Mouse (Mus musculus) embryo, embryonic 9.5 days (tissue): ENCODE results near the gene Nrxn1.

Source experiments
- DNase-seq: peaks from one replicate; pipeline ENCODE4 v3.0.0-alpha.2; 2017; ENCODE audit errors: extremely low spot score

The Nrxn1 gene

DNA sequence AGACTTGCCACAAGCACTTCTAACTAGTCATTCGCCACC lies at the start of gene Nrxn1:
Gene Nrxn1, minus strand, starts transcription at position 30 of the 39 bp plus-strand sequence.
- no peak for DNase-seq

DNA sequence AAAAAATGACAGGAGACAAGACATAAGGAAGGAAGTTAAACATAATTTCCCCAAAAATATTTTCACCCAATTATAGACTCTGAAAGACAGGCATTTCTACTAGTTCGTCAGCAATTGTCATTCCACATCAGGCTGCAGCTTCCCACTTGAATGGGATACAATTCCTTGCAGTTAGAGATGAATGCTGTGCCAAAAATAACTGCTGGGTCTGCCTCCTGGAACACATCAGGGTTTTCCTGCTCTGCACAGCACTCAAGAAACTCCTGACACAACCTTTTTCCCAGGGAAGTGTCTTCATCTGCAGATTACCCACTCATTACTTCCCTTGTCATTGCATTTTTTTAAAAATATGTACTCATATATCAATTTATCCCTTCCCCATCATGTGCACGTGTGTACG lies 44.0 kb upstream of the Nrxn1 start:
- no peak for DNase-seq

DNA sequence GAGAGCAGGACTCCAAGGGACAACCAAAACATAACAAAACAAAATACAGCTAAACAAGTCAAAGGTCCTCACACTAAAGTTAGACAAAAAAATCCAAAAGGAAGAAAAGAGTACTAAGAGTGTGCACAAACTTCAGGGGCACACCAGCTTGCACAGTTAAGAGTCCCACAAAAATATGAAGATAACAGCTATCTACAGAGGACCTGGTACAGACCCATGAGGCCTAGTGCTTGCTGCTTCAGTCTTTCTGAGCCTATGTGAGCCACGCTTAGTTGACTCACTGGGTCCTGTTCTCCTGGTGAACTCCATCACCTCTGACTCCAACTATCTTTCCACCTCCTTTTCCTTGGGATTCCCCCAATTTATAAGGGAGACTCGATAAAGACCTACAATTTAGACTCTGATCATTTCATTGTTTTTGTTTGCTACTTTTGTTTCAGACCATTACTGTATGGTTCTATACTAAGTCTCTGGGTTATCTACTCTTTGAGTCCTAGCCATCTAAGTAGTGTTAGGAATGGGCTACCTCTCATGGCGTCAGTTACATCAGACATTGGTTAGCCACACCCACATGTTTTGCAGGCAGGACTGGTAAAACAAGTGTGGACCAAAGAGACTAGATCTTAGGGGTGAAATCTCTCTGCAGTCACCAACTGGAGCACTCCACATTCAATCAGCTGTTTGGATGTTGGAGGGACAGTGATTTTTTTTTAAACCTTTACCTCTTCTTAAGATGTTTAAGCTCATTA lies 20.2 kb upstream of the Nrxn1 start:
- no peak for DNase-seq

DNA sequence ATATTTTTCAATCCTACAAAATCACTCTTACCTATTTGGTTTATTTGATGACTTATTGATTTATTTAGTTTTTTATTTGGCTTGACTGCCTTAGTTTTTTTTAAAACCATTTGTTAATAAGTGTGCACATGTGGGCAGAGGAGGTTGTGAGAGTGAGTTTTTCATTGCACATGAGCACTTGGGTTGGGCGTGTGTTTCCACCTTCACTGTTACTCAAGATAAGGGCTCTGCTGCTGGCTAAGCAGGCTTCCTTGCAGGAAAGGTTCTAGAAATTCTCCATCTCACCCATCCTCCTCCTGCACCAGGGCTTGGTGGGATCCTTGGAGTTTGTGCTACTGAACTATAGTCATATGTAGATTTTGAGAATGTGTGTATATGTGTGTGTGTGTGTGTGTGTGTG lies 19.2 kb upstream of the Nrxn1 start:
- DNase-seq = no peak

DNA sequence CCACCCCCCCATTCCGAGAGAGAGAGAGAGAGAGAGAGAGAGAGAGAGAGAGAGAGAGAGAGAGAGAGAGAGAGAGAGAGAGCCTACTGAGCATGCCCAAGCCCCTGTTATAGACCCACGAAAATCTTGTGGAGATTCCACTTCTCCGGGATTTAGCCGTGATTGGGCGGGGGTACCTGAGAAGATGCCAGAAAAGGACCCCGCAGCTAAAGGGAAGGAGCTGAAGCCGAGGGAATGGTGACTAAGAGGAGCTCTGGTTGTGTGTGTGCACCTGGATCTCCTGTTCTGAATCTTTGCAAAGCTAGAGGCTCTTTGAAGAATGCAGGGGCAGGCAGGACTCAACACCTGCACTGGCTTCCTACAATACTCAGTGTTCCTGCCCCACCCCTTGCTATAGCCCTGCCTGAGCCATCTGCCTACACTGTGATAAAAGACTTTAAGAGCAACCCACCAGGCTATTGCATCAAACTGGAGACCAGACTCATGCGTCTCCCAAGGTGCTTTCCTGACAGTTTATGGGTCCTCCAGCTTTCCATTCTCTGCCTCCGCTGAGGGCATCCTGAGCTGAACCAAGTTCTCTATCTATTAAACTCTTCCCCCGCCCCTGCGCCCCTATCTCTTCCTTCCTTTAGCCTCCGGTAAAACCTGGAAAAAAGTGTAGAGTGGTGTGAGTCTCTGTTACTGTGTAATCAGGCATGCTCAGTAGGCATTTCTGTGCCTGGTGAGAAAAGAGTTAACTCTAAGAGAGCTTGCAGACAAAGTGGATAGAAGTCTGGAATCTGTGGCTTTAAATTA lies 407 bp upstream of the Nrxn1 start:
- DNase-seq = no peak

DNA sequence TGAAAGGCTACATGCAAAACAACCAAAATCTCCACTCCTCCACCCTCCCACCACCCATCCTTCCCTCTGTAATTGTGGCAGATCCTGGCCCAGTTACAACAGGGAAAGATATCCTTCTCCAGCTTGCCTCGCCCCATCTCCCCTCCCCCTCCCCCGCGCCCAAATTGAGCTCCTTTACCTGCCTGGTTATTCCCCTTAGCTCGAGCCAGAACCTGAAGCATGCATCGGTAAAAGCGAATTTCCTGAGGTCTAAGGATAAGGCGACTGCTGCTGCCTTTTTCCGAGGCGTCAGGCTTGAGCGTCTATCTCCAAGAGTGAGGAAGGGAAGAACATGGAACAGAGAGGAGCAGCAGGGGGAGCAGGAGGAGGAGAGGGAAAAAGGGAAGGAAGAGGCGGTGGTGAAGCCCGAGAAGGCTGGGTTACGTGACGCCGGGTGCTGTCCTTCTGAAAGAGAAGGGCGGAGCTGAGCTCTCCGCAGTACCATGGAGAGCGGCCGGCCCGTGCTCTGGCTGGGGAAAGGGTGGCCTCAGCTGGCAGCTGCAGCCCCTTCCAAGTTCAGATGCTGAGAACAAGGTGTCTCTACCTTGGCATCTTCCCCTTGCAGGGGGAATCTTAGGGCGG lies 340 bp downstream of the Nrxn1 start:
- DNase-seq = peak; percentile 76

DNA sequence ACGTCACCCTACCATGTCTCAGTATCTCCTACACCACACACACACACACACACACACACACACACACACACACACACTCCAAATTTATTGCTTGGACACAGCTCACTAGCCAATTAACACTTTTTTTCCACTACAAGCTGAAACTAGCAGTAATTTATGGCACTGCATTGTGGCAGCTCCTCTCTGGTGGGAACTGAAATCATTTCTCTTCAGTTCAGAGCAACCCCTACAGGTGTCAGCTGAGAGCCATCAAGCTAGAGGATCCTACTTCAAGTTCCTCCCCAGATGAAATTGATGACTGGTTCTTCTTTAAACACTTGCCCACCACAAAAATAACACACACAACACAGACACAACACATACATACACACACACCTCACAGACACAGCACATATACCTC lies 2.2 kb downstream of the Nrxn1 start:
- no peak for DNase-seq

DNA sequence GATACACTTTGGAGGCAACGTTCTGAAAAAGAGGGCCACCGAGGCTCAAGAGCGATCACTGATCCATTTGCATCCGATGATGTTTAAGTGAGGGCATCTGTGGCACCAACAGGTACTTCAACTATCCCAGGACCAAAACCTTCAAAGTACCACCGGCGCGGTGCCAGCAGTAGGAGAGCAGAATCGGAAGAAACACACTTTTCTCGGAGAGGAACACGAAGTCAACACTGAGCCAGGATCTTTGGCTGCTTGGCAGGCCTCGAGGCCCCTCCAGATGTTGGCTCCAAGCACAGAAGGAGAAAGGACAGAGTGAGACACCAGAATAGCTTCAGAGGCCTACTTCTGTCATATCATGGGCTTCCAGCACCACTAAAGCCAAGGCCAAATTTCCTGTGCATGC lies 3.9 kb downstream of the Nrxn1 start:
- DNase-seq = no peak

- DNase-seq = no peak
Observed at GRCm38 (mm10) chr17:91088037-91088715, 4.7 kb downstream of the Nrxn1 start.

DNA sequence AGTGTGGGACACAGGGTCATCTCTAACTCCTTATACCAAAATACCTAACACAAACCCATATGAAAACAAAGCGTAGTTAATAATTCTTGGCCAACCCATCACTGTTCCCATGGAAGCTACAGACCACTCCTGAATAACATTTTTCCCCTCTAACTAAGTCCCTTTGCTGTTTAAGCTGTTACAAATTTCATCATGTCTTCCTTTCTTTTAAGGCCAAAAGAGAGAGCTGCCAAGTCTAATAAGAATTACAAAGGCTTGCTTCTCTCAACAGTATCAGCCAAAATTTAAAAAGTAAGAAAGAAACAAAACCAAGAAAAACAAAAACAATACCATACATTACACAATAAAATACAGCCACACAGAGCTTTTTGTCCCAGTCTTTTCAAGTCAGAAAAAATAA lies 6.5 kb downstream of the Nrxn1 start:
- no peak for DNase-seq

- no peak for DNase-seq
Observed at GRCm38 (mm10) chr17:91085416-91085815, 7.5 kb downstream of the Nrxn1 start.

DNA sequence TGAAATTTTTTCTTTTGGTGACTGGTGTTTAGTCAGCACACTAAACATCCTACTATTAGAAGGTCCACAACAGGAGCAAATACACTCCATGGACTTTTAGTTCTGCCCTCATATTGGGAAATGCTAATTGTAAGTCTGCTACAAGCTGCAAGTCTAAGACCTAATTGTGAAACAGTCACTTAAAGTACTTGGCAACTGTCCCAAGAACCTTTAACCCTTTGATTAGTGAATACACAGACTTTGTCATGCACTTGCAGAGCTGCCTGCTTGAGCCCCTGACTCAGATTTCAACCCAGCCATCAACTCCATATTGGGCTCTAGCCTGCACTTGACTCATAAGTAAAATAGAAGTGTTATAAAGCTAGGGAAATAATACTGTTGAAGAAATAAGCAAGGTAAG lies 13.8 kb downstream of the Nrxn1 start:
- no peak for DNase-seq

DNA sequence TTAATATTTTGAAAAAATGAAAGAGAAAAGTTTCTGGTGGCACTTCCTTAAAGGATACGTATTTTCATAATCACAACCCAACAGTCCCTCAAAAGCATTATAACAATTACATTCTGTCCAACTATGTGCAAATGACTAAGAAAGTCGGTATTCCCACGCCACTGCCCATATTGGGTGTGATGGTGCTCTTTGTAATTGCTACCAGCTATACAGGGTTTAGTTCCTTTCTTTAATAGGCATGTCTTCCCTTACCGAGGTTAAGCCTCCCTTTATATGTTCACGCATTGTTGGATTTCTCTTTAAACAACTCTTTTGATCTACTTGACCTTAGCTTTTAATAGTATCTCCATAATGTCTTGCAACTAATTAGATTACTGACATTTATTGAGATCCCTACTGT lies 18.1 kb downstream of the Nrxn1 start:
- no peak for DNase-seq

- no peak for DNase-seq
Observed at GRCm38 (mm10) chr17:91033466-91033865, 59.4 kb downstream of the Nrxn1 start.

DNA sequence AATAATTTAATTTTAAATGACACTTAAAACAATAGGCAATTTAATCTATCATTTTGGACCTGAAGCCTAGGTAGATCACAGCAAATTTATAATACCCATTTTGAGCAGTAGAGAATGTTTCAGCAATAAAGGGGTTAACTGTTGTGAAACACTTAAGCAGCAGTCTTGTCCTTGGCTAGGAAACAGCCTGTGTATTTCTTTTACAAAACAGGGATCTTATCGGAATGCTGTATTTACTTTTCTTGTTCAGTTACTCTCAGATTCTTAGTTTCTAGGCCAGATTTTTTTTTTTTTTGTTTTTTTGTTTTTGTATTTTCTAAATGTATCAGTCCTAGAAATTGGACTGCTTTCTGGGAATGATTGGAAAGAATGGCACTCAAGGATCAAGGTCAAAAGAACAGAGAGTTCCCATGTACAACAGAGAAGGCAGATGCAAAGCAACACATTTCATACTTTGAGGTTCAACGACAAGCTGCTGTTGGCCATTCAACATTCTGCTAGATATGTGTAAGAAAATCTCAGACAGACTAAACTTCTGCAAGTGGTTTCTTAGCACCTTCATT lies 67.7 kb downstream of the Nrxn1 start:
- no peak for DNase-seq

GRCm38 (mm10) chr17:91007385-91008089 lies 85.3 kb downstream of the Nrxn1 start:
- DNase-seq = no peak

DNA sequence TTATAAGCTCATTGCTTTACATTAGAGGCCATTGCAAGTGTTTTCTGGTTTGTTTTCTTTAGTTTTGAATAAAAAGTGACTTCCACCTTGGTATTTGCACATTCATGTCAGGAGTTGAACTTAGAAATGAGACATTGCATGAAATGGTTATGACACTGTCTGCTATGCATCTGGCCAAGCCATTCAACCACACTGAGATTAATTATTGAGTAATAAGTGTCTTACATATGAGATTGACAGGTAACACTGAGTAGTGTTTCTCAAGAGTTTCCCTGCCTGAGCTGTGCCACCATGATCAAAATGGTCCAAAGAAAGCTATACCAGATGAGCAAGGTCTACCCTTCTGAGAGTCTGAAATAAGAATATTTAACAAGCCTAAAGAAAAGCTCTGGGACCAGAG lies 92.5 kb downstream of the Nrxn1 start:
- no peak for DNase-seq

- DNase-seq = no peak
Observed at GRCm38 (mm10) chr17:90999667-91000154, 93.2 kb downstream of the Nrxn1 start.

- DNase-seq = no peak
Observed at GRCm38 (mm10) chr17:90997714-90998113, 95.2 kb downstream of the Nrxn1 start.

- no peak for DNase-seq
Observed at GRCm38 (mm10) chr17:90995436-90995835, 97.4 kb downstream of the Nrxn1 start.

GRCm38 (mm10) chr17:90994247-90994646 lies 98.6 kb downstream of the Nrxn1 start:
- no peak for DNase-seq

GRCm38 (mm10) chr17:90990747-90991146 lies 102.1 kb downstream of the Nrxn1 start:
- no peak for DNase-seq
